Mouse (Mus musculus): ENCODE measurements around the gene Olfr1056.
"Not testable (repeated sequence)": the region's sequence is repeated elsewhere in the genome, so short reads cannot be mapped to it uniquely, and the experiment has no call there.

The Olfr1056 gene

GRCm38 (mm10) chr2:86362369-86362768 lies at the start of gene Olfr1056:
Olfr1056 (minus strand) TSS chr2:86362469.
- DNase-seq (ENCODE audit: low spot score in 2 of 2), result no peak

- no peak for DNase-seq (ENCODE audit: low spot score in 2 of 2)
Observed at GRCm38 (mm10) chr2:86395114-86395513, 32.8 kb upstream of the Olfr1056 start.

- not testable (repeated sequence) for DNase-seq (ENCODE audit: low spot score in 2 of 2)
Observed at GRCm38 (mm10) chr2:86388461-86388860, 26.2 kb upstream of the Olfr1056 start, which contains the start of gene Olfr1058. Olfr1058 (minus strand) TSS chr2:86388561.

GRCm38 (mm10) chr2:86378293-86378692 lies 16.0 kb upstream of the Olfr1056 start, which contains the start of gene Olfr1057:
Olfr1057 (minus strand) TSS chr2:86378393.
- DNase-seq (ENCODE audit: low spot score in 2 of 2), result no peak

GRCm38 (mm10) chr2:86366342-86366741 lies 4.1 kb upstream of the Olfr1056 start:
- DNase-seq (ENCODE audit: low spot score in 2 of 2), result not testable (repeated sequence)

- not testable (repeated sequence) for DNase-seq (ENCODE audit: low spot score in 2 of 2)
Observed at GRCm38 (mm10) chr2:86351751-86352150, 10.5 kb downstream of the Olfr1056 start.

- no peak for DNase-seq (ENCODE audit: low spot score in 2 of 2)
Observed at GRCm38 (mm10) chr2:86350184-86350583, 12.1 kb downstream of the Olfr1056 start, which contains the start of gene Olfr1055. Olfr1055 (minus strand) TSS chr2:86350284.

GRCm38 (mm10) chr2:86335333-86335732 lies 26.9 kb downstream of the Olfr1056 start, which contains the start of gene Olfr1054:
Olfr1054 (minus strand) TSS chr2:86335433.
- no peak for DNase-seq (ENCODE audit: low spot score in 2 of 2)

- no peak for DNase-seq (ENCODE audit: low spot score in 2 of 2)
Observed at GRCm38 (mm10) chr2:86315184-86315583, 47.1 kb downstream of the Olfr1056 start, which contains the start of gene Olfr1053. Olfr1053 (minus strand) TSS chr2:86315284.

Data from right cerebral cortex, postnatal 10 days (tissue).